Mouse (Mus musculus) adrenal gland, postnatal 14 days (tissue): ENCODE measurements around the gene Slc44a5. TPM values are rescaled to one million over a fixed set of nuclear protein-coding genes. Genes with fewer than 3 reads are reported as not detected.

ENCODE experiments used
- DNase-seq: peaks from one replicate; pipeline ENCODE4 v3.0.0; 2021; ENCODE audit warnings: mixed read lengths
- total RNA-seq: library from RNA; stranded (reverse); gene quantifications from 2 replicates; pipeline ENCODE4 v1.2.3, GENCODE M21; 2021

The Slc44a5 gene
- total RNA-seq, 1 experiment from 2014 or later, result 0.22 TPM

GRCm38 (mm10) chr3:154300006-154300405, 326.8 kb downstream of the Slc44a5 start:
- no peak for DNase-seq

- DNase-seq, result no peak
These were observed 327.9 kb downstream of the Slc44a5 start for GRCm38 (mm10) chr3:154301102-154301501.

- no peak for DNase-seq
These were observed 332.1 kb downstream of the Slc44a5 start for GRCm38 (mm10) chr3:154305163-154305884.

GRCm38 (mm10) chr3:154317651-154318248, 344.5 kb downstream of the Slc44a5 start:
- peak; percentile 34 for DNase-seq

Other genes with a start within 250 kb of the Slc44a5 start
- gene St6galnac3, start 248.3 kb upstream of the Slc44a5 start, total RNA-seq, result 10.9 and 16.6 TPM in 2 replicates
- not detected in 2 replicates for gene Asb17, start 129.2 kb upstream of the Slc44a5 start, total RNA-seq
- gene Msh4, start 67.3 kb upstream of the Slc44a5 start, total RNA-seq, result 0.22 and 0.23 TPM in 2 replicates
- gene Rabggtb, start 60.4 kb upstream of the Slc44a5 start, total RNA-seq, result 99.2 and 102 TPM in 2 replicates
- gene Acadm, start 28.8 kb upstream of the Slc44a5 start, total RNA-seq, result 1,143 and 1,198 TPM in 2 replicates